Mouse (Mus musculus): ENCODE measurements at regions not wholly inside any gene's neighbourhood (a gene's known extent, or its start where the extent isn't known, plus 50 kb on each side); places are given as distances from the start of the nearest gene placed in this dataset.

DNA sequence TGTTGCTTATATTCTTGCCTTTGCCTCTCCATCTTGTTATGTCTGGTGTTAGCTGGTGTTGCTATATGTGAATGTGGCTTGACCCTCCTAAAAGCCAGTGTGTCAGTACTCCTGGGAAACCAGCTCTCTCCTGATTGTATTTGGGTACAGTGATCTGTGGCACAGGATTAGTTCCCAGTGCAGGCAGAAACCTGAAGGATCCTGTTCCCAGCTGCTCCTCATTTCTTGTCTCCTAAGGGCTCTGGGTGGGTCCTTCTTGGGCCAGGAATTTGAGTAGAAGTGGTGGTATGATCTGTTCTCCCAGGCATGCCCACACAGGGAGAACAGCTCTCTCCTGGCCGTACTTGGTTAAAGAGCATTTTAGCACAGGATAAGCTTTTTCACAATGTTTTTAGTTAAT is 286.2 kb upstream of the Cypt12 start:
- no peak for DNase-seq (ENCODE audit: low read depth, low spot score)

DNA sequence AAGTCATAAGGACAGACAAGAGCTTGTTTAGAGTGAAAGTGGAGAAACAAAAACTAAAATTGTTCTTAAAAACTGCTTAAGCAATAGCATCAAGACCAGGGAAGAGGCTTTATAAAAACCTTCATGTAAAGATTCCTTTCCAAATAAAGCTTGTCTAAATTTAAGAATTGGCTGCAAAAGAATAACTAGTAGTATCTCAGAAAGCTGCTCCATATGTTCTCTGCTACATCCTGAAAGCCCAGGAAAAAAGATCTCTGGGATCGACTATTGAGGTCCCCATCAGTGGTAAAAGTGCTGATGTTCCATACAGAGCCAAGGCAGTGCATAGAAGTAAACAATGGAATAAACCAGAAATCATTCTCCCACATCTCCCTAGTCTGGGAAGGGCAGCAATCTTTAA is 281.2 kb upstream of the Cypt12 start:
- peak; percentile 64 for DNase-seq (ENCODE audit: low read depth, low spot score)

DNA sequence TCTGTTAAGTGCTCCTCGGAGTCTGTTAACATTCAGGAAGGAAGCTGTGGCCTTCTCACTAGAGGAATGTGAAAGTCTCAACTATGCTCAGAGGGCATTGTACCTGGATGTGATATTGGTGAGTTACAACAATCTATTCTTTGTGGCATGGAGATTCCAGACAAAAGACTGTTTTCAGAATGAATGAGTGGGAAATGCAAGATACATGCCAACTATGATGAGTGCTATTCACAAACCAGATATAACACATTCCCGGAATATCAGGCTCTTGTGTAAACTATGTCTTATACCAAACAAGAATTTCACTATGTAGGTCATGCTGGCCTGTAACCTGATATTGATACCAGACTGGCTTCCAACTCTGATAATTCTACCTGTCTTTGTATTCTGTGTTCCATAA is 279.4 kb upstream of the Cypt12 start:
- no peak for DNase-seq (ENCODE audit: low read depth, low spot score)

Measured in telencephalon, adult 2 months (tissue).